Mouse (Mus musculus) heart, postnatal 4 days (tissue): ENCODE measurements at regions not wholly inside any gene's neighbourhood (a gene's known extent, or its start where the extent isn't known, plus 50 kb on each side); places are given as distances from the start of the nearest gene placed in this dataset.

ENCODE experiments used
- DNase-seq: peaks from one replicate; pipeline ENCODE4 v3.0.0; 2021

DNA sequence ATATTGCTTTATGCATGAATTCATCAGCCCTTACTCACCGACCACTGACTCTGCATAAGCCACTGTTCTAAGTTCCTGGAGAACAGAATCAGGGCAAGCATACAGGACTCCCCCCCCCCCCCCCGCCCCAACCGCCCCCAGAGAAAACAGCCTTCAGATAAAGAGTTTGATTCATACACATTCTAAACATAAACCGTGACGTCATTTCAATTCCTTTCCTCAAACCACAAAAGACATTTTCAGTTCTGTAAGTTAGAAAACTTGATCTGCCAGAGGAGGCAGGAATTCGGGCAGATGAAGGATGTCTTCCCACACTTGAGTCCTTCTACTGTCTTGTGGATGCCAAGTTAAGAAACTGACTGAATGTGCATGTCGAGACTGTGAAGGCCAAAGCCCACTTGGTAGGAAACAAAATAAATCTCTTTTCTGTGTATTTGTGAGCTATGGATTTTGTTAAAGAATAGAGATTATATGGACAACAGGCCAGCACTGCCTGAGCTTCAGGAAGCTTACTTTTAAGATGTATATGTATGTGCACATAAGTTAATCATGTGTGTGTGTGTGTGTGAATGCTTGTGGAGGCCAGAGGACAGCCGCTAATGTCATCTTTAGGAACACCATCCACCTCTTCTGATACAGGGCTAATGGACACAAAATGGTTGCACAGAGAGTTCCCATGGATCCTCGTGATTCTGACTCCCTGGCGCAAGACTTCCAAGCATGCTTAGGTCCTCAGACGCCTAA, 202.4 kb downstream of the Sox4 start:
- DNase-seq = no peak

- no peak for DNase-seq
Measured at GRCm38 (mm10) chr13:28740158-28740670, 213.3 kb downstream of the Sox4 start.

DNA sequence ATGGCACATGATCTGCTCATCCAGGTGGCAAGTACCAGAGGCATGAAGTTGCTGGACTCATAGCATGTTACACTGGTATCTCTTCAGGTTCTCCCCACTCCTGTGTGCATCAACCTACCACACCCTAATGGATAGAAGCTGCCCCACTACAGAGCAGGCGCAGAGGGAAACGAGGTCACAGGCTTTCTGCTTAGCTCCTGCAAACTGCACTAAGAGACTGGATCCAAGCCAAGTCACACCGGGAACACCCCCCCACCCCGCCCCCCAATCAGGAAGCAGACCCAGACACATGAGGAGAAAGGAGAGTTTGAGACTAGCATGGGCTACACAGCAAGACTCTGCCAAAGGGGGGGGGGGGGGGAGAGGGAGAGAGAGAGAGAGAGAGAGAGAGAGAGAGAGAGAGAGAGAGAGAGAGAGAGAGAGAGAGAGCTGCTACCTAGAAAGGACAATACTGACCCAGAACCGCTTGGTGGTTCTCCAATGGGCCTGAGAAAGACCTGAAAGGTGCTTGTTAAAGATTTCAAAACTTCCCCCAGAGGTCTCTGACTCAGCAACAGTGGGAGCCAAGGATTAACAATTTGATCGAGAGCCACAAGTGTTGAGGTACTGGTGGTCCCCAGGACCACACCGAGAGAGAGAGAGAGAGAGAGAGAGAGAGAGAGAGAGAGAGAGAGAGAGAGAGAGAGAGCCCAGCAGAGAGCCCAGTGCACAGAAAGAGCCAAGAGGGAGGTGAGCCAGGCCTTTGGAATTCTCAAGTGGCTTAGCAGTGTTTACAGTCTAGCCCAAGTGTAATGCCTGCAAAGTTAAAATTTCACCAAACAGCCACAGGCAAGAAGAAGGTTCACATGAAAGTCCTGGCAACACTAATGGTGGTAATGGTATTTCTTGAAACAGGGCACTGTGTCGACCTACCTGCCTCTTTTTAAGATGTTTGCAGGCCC, 215.1 kb downstream of the Sox4 start:
- no peak for DNase-seq

GRCm38 (mm10) chr13:28732475-28732874, 221.0 kb downstream of the Sox4 start:
- no peak for DNase-seq

GRCm38 (mm10) chr13:28732036-28732435, 221.5 kb downstream of the Sox4 start:
- no peak for DNase-seq

GRCm38 (mm10) chr13:28730059-28730580, 223.4 kb downstream of the Sox4 start:
- DNase-seq = no peak

- DNase-seq = no peak
Measured at GRCm38 (mm10) chr13:28728768-28729167, 224.7 kb downstream of the Sox4 start.

DNA sequence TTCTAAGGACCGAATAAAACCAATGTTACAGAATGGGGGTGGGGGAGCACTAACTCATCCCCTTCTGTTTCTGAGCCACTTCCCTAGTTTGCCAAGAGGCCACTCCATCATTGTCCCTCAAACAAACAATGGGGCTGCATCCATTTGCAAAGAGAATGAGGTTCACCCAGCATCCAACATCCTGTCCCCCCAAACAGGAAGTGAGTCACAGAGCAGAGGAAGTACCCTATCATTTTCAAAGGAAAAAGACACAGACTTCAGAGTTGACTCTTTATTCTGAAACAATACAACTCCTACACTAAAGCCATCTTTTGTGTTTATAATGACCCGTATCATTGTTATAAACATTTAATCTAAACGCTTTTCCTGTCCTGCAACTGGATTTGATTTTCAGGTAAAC, 229.2 kb downstream of the Sox4 start:
- no peak for DNase-seq

DNA sequence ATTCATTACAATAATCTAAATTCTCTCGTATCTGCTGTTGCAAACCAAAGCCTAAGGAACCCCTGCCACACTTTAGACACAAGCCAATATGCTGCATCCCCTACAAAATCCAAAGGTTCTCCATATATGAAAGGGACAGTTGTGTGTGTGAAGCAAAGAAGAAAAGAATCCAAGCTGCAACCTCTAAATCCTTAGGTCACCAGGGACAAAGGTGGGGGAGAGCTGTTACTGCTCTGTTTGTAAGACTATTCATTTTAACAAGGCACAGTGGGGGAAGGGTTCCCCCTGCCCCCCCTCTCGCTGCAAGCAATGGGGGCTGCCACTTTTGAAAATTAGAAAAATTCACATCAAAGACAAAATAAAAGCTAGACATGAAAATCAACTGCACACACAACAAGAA, 231.4 kb downstream of the Sox4 start:
- no peak for DNase-seq

DNA sequence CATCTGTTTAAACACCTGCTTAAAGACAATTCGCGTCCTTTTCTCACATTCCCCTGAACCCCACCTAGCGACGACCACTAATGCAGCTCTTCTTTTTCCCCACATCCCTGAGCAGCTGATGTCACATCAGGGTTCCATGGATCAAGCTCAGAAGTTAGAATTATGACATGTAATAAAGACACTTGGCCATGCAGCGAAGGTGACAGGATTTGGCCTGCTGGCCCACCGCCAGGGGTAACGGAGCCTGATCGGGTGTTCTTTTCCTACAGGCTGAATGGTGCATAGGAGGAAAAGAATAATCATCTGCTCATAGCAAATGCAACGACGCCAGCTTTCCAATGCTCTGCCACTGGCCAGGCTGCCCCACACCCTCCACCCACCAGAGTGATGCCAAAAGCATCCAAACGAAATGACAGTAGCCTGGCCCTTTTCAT, 231.9 kb downstream of the Sox4 start:
- peak; percentile 43 for DNase-seq

DNA sequence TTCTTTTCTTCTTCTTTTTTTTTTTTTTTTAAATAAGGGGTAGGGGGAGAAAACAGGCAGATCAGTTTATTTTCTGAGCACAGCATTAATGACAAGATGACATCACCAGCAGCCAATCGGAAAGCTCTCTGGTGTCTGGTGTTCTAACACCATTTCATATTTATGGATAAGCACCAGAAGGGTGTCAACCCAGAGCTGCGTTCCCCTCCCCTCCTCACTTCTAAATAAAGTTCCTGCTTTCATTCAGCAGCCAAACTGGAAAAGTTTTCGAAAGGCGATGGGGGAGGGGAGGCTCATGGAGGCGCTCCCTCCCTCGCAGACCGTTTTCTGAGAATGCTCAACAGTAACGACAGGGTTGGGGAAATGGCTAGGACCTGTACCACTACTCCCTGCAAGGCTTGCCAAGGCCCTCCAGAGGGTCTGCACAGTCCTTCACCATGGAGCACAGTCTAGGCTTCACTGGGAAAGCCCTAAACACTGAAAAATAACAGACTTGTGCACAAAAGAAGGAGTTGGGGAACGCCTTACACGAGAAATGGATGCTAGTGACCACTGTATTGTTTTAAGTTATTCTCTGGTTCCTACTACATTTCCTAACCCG, 232.8 kb downstream of the Sox4 start:
- peak; percentile 65 for DNase-seq

GRCm38 (mm10) chr13:28720169-28720568, 233.3 kb downstream of the Sox4 start:
- no peak for DNase-seq

DNA sequence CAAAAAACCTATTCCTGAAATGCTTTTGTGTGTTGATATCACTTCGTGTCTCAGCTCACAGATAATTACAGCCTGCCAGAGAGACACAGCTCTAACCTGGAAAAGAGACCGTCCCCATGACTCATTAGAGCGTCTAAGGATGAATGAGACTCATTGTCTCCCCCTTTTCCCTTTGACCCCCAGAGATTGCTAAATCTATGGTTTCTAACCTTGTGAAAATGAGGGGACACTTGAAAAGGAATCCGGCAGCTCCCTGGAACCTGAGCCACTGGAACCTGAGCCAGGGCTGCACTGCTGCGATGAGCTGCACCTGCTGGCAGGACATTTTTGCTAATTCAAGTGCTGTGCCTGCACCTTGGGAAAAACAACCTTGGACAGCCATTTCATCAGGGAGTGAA, 234.6 kb downstream of the Sox4 start:
- DNase-seq = no peak

DNA sequence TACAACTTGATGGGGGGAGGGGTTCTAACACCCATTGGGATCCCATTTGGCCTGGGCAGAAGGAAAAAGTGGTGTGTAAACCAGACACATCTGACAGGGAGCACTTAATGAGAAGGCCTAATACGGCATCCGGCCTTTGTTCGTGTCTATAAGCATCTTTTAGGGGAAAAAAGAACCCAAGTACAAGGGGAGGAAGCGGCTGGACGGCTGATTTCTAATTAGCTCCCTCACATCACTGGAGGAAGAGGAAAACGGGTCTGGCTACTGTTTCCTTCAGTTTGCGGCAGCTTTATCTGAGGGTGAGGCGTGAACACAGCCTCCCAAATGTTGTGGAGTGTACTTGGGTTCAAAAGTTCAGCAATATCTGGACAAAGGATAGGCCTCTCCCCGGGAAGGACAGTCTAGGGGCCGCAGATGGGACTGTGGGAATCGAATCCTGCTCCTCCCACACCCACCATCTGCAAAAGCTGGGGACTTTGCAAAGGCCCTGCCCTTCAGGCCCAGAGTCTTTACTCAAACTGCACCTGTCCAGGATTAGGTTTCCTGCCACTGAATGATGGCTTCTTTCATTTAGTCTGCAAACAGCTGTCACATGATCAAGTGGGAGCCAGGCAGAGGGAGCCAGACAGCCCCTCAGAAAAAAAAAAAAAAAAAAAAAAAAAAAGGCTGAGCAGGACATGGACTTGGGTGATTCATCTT, 235.2 kb downstream of the Sox4 start:
- DNase-seq = peak; percentile 56

DNA sequence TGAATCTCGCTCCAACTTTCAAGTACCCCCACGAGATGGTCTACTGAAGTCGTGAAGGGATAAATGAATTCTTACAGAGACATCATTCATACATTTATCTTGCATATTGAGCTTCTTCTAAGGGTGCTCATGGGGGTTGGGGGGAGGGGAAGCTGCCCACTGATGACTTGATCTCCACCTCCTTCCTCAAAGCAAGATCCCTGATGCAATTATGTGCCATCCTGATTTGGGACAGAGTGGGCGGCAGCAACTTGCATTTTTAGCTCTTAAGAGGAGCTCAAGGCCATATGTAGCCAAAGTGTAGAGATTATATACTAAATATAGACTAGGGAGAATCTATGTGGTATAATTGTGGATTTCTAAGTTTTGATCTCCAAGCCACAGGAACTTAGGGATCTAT, 236.1 kb downstream of the Sox4 start:
- DNase-seq = no peak

- no peak for DNase-seq
Measured at GRCm38 (mm10) chr13:28709966-28710365, 243.5 kb downstream of the Sox4 start.

DNA sequence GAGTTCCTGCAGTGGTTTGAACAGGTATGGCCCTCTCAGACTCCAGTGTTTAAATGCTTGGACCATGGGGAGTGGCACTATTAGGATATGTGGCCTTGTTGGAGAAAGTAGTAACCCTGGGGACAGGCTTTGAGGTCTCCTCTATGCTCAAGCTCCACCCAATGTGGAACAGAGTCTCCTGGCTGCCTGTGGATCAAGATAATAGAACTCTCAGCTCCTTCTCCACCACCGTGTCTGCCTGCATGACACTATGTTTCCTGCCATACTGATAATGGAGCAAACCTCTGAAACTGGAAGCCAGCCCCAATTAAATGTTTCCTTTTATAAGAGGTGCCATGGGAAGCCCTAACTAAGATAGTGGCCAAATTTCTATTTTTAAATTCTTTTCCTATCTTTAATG, 252.2 kb downstream of the Sox4 start:
- DNase-seq = no peak

GRCm38 (mm10) chr13:28700081-28700480, 253.4 kb downstream of the Sox4 start:
- DNase-seq = no peak

DNA sequence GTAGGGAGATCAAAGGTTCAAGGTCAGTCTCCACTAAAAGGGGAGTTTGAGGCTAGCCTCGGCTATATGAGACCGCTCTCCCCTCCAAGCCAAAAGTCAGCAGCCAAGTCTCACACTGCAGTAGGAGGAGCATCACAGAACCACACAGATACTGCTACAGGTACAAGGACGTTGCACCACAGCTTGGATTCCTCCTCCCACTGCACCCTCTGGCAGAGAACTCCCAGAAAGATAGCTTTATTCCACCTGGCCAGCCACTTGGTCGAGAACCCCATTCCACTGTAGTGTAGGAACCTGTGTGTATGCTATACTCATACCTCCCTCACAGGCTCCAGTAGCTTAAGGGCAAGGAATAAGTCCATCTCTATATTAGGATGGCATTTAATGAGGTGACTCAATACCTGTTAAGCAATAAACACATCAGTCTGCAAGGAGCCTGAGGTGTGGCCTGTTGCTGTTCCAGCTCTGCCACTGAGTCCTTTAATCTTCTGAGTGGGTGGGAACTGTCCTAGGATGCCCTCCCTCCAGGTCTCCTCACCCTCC, 254.0 kb downstream of the Sox4 start:
- DNase-seq = no peak

DNA sequence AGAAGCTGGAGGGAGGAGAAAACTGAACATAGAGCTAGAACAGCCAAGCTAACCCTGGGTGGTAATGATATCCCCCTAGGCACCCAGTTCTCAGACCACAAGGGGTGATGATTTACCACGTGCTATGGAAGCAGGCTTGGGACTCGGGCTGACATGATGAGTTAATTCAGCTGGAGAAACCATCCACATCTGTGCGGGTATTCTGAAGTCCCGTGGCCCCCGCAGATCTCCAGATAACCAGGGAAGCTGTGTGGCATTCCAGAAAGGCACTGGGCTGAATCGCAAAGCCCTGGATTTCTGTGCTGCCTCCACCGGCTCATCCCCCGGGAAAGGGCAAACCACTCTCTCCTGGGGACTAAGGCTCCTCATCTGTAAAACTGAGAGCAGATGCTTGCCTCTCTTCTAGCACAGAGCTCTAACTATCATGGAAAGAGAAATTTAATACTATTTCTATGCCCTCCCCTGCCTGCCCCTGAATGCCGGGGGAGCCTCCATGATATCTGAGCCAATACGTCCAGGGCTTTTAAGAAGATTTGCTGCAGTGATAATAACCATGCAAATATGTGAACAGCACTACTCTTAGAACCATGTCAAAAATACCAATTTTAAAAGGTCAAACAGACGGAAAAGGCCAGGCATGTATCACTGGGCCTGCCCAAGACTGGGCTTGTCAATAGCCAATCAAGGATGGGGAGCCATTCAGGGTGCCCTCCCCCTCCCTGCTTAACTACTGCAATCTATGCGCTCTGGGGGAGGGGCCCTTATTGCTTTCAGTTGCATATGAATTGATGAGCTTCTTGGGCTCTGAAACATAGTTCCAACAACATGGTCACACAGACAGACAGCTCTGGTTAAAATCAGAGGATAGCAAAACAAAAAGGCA, 255.5 kb downstream of the Sox4 start:
- no peak for DNase-seq

DNA sequence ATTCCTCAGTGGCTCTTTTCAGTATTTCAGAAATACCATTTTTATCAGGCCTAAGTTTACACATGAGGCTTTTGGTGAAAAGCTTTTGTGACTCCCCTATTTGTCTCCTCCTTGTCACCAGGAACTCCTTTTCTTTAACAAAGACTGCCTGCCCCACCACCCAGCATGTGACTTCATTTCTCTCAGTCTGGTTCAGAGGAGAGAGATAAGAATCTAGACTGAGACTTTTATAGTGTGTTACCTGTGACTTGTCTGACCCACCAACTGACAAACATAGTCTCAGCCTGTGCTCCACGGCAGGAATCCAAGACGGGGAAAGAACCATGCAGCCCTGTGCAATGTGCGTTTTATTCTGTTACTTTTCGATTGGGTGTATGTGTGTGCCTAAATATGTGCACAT, 260.4 kb downstream of the Sox4 start:
- no peak for DNase-seq
